Mouse (Mus musculus) heart, postnatal 0 days (tissue): ENCODE data around the gene Rtel1. TPM values are rescaled to one million over a fixed set of nuclear protein-coding genes. Genes with fewer than 3 reads are reported as not detected.

Experiments
- ATAC-seq: fragments of 200-750 bp; cut with Nextera tagmentation; 2 replicates; pipeline ENCODE4 v1.8.0; 2017; ENCODE audit warnings: low read depth, moderate number of reproducible peaks, moderate library complexity; ENCODE audit not compliant: insufficient read depth
- DNase-seq: peaks from one replicate; pipeline ENCODE4 v3.0.0-alpha.2; 2016; ENCODE audit warnings: low spot score
- H3K27ac ChIP-seq: fragments of 300-500 bp; sonication (generic); 2 replicates; pipeline ENCODE4 v1.5.1; 2014; ENCODE audit warnings: low read depth, mild to moderate bottlenecking
- H3K27me3 ChIP-seq: fragments of 300-500 bp; sonication (generic); 2 replicates; pipeline ENCODE4 v1.6.1; 2014; ENCODE audit warnings: low read length, mixed read lengths; ENCODE audit not compliant: control insufficient read depth, insufficient read depth
- H3K36me3 ChIP-seq: fragments of 300-500 bp; sonication (generic); replicated peaks from 2 replicates; pipeline ENCODE4 v1.6.1; 2014; ENCODE audit warnings: low read length, mixed read lengths; ENCODE audit not compliant: control insufficient read depth, insufficient read depth
- H3K4me1 ChIP-seq: fragments of 300-500 bp; sonication (generic); 2 replicates; pipeline ENCODE4 v1.6.1; 2014; ENCODE audit warnings: antibody characterized with exemption; ENCODE audit not compliant: control insufficient read depth, insufficient read depth
- H3K4me2 ChIP-seq: fragments of 300-500 bp; sonication (generic); 2 replicates; pipeline ENCODE4 v1.6.1; 2014; ENCODE audit warnings: low read depth, mild to moderate bottlenecking, low read length, moderate library complexity
- H3K4me3 ChIP-seq: fragments of 300-500 bp; sonication (generic); 2 replicates; pipeline ENCODE4 v1.5.1; 2014; ENCODE audit warnings: low read depth, low read length
- H3K9ac ChIP-seq: fragments of 300-500 bp; sonication (generic); replicated peaks from 2 replicates; pipeline ENCODE4 v1.6.1; 2014; ENCODE audit warnings: low read depth, low read length, mixed read lengths
- H3K9me3 ChIP-seq: fragments of 300-500 bp; sonication (generic); replicated peaks from 2 replicates; pipeline ENCODE4 v1.6.1; 2016; ENCODE audit warnings: low read length; ENCODE audit not compliant: control insufficient read depth
- CTCF ChIP-seq: IDR thresholded peaks from 2 replicates; pipeline ENCODE4 v1.5.1; 2016; ENCODE audit warnings: antibody characterized with exemption, control low read depth, low read depth
- EP300 ChIP-seq: IDR thresholded peaks from 2 replicates; pipeline ENCODE4 v1.6.1; 2016; ENCODE audit warnings: antibody characterized with exemption, low read depth
- WGBS: fragments of 180-500 bp; shearing (Covaris S2); extraction: QIAGEN DNeasy Blood & Tissue Kit; methylation state at CpG from one replicate; pipeline ENCODE4 v1.1.7; 2014; 5-methylcytosine and 5-hydroxymethylcytosine counted together
- polyA plus RNA-seq: library from polyadenylated mRNA; unstranded; fragments of >200 nt; fragmentation: Nextera tagmentation; extraction: Ambion mirVana; gene quantifications from 2 replicates; pipeline ENCODE4 v1.2.1, GENCODE M21; 2015
- total RNA-seq: library from RNA; depleted of rRNA; stranded (reverse); fragments of >200 nt; gene quantifications from 2 replicates; pipeline ENCODE4 v1.2.3, GENCODE M21; 2014; ENCODE audit warnings: low replicate concordance

The Rtel1 gene
- total and polyA plus RNA-seq, 2 experiments from 2014 or later: 10.0 to 53.1 TPM

- DNase-seq: no peak
- Histone ChIP-seq H3K9me3 (no peaks in the 10 kb centered on the region), H3K27ac (no peak overlapping the region), H3K36me3 (peaks cover 27% of the 10 kb centered on the region), H3K4me3 (no peak overlapping the region), H3K9ac (no peak overlapping the region), H3K4me2 (no peak overlapping the region), H3K4me1 (no peaks in the 10 kb centered on the region), H3K27me3 (no peaks in the 10 kb centered on the region)
- no peak for ATAC-seq
- 94% methylated on average over 2 of the region's 2 CpGs for WGBS
- TF ChIP-seq CTCF (peak; percentile 45), EP300 (no peak)
These were observed 56.2 kb downstream of the Rtel1 start for GRCm38 (mm10) chr2:181375787-181376186.

GRCm38 (mm10) chr2:181377230-181377629 is 57.7 kb downstream of the Rtel1 start:
- ATAC-seq: no peak
- Histone ChIP-seq H3K4me1 (no peaks in the 10 kb centered on the region), H3K9me3 (no peaks in the 10 kb centered on the region), H3K9ac (no peak overlapping the region), H3K4me3 (no peak overlapping the region), H3K4me2 (no peak overlapping the region), H3K27me3 (no peaks in the 10 kb centered on the region), H3K36me3 (peaks cover 42% of the 10 kb centered on the region), H3K27ac (no peak overlapping the region)
- DNase-seq: no peak
- no peak for TF ChIP-seq EP300
- no peak for TF ChIP-seq CTCF
- WGBS: 75% methylated on average over 2 of the region's 2 CpGs

- WGBS: 84% methylated on average over 5 of the region's 5 CpGs
- Histone ChIP-seq H3K4me1 (no peaks in the 10 kb centered on the region), H3K9ac (no peak overlapping the region), H3K9me3 (no peaks in the 10 kb centered on the region), H3K4me2 (no peak overlapping the region), H3K27me3 (no peaks in the 10 kb centered on the region), H3K4me3 (no peak overlapping the region), H3K27ac (no peak overlapping the region), H3K36me3 (peaks cover 56% of the 10 kb centered on the region)
- ATAC-seq (no peak), DNase-seq (no peak)
- no peak for TF ChIP-seq CTCF
- TF ChIP-seq EP300: no peak
These were observed 59.2 kb downstream of the Rtel1 start for GRCm38 (mm10) chr2:181378701-181379100.

GRCm38 (mm10) chr2:181379778-181380177 is 60.2 kb downstream of the Rtel1 start, which contains the start of gene Lime1:
Lime1 (plus strand) TSS chr2:181380078.
- no peak for DNase-seq

GRCm38 (mm10) chr2:181380251-181380650 is 60.7 kb downstream of the Rtel1 start:
- H3K9me3 ChIP-seq: no peaks in the 10 kb centered on the region
- H3K4me1 ChIP-seq: 0 out of 2 replicates have a peak, but pooled peaks cover 3% of the 10 kb centered on the region
- H3K27me3 ChIP-seq: no peaks in the 10 kb centered on the region
- no peak overlapping the region for H3K27ac ChIP-seq
- H3K4me2 ChIP-seq: no peak overlapping the region
- no peak overlapping the region for H3K9ac ChIP-seq
- DNase-seq: no peak
- TF ChIP-seq CTCF: no peak
- no peak for TF ChIP-seq EP300
- no peak overlapping the region for H3K4me3 ChIP-seq
- WGBS: 61% methylated on average over 5 of the region's 5 CpGs
- ATAC-seq: no peak
- peaks cover 59% of the 10 kb centered on the region for H3K36me3 ChIP-seq

More at GRCm38 (mm10) chr2:181379778-181380177, 60.2 kb downstream of the Rtel1 start, which contains the start of gene Lime1:
- no peaks in the 10 kb centered on the region for H3K9me3 ChIP-seq
- H3K27ac ChIP-seq: no peak within 1 kb of the TSS
- H3K4me2 ChIP-seq: no peak within 1 kb of the TSS
- H3K9ac ChIP-seq: no peak within 1 kb of the TSS
- no peaks in the 10 kb centered on the region for H3K27me3 ChIP-seq
- WGBS: 92% methylated on average over 12 of the region's 12 CpGs
- H3K4me1 ChIP-seq: no peaks in the 10 kb centered on the region
- TF ChIP-seq EP300 (no peak), CTCF (no peak)
- peaks cover 59% of the 10 kb centered on the region for H3K36me3 ChIP-seq
- no peak within 1 kb of the TSS for H3K4me3 ChIP-seq
- ATAC-seq: no peak

- peaks cover 59% of the 10 kb centered on the region for H3K36me3 ChIP-seq
- no peak overlapping the region for H3K27ac ChIP-seq
- TF ChIP-seq EP300 (no peak), CTCF (no peak)
- WGBS: 81% methylated on average over 5 of the region's 5 CpGs
- H3K4me2 ChIP-seq: no peak overlapping the region
- H3K27me3 ChIP-seq: no peaks in the 10 kb centered on the region
- no peak for ATAC-seq
- H3K9ac ChIP-seq: no peak overlapping the region
- no peak overlapping the region for H3K4me3 ChIP-seq
- DNase-seq: no peak
- no peaks in the 10 kb centered on the region for H3K9me3 ChIP-seq
- 0 out of 2 replicates have a peak, but pooled peaks cover 5% of the 10 kb centered on the region for H3K4me1 ChIP-seq
These were observed 61.6 kb downstream of the Rtel1 start for GRCm38 (mm10) chr2:181381107-181381506.
